Mouse (Mus musculus) spleen, postnatal 10 days (tissue): ENCODE measurements around the gene Tnfaip8l2.
"Not testable (repeated sequence)": the region's sequence is repeated elsewhere in the genome, so short reads cannot be mapped to it uniquely, and the experiment has no call there.

Experiments
- DNase-seq, 2 experiments: peaks; one replicate each; pipeline ENCODE4 v3.0.0; 2021 to 2022; ENCODE audit warnings: low spot score in 2 of 2

The Tnfaip8l2 gene

GRCm38 (mm10) chr3:95159987-95160963, 18.1 kb upstream of the Tnfaip8l2 start, which contains the start of gene Sema6c:
Sema6c (plus strand) TSS chr3:95160457.
- DNase-seq = peak; percentile 78 to 89

- DNase-seq = no peak
These were observed 17.4 kb upstream of the Tnfaip8l2 start for GRCm38 (mm10) chr3:95159511-95159986.

- DNase-seq = peak; percentile 50 to 80
These were observed 11.7 kb upstream of the Tnfaip8l2 start for GRCm38 (mm10) chr3:95153874-95154273.

- DNase-seq = no peak
These were observed 5.8 kb upstream of the Tnfaip8l2 start for GRCm38 (mm10) chr3:95147924-95148323.

GRCm38 (mm10) chr3:95142617-95143011, 454 bp upstream of the Tnfaip8l2 start:
- DNase-seq = peak; percentile 86 to 93

- peak in 1 of 2 experiments; percentile 64 for DNase-seq
These were observed 686 bp downstream of the Tnfaip8l2 start for GRCm38 (mm10) chr3:95141474-95141873.

- DNase-seq = no peak
These were observed 1.4 kb downstream of the Tnfaip8l2 start for GRCm38 (mm10) chr3:95140795-95141194.

- no peak for DNase-seq
These were observed 1.9 kb downstream of the Tnfaip8l2 start for GRCm38 (mm10) chr3:95140289-95140595.

GRCm38 (mm10) chr3:95139586-95140288, 2.4 kb downstream of the Tnfaip8l2 start:
- no peak for DNase-seq

- DNase-seq = peak in 1 of 2 experiments; percentile 34
These were observed 5.8 kb downstream of the Tnfaip8l2 start for GRCm38 (mm10) chr3:95136336-95136735.

GRCm38 (mm10) chr3:95135433-95136052, 6.6 kb downstream of the Tnfaip8l2 start:
- DNase-seq = peak in 1 of 2 experiments; percentile 14

GRCm38 (mm10) chr3:95135023-95135422, 7.1 kb downstream of the Tnfaip8l2 start:
- peak; percentile 53 to 75 for DNase-seq

GRCm38 (mm10) chr3:95134133-95134532, 8.0 kb downstream of the Tnfaip8l2 start:
- not testable (repeated sequence) for DNase-seq

GRCm38 (mm10) chr3:95133680-95134101, 8.5 kb downstream of the Tnfaip8l2 start, which contains the start of the genes Scnm1 and Lysmd1:
Scnm1 (minus strand) TSS chr3:95134011.
Lysmd1 (plus strand) TSS chr3:95134088.
- DNase-seq = peak; percentile 68 to 92

- no peak for DNase-seq
These were observed 9.0 kb downstream of the Tnfaip8l2 start for GRCm38 (mm10) chr3:95133176-95133575.

GRCm38 (mm10) chr3:95132389-95132788, 9.8 kb downstream of the Tnfaip8l2 start:
- DNase-seq = not testable (repeated sequence)

- no peak for DNase-seq
These were observed 12.1 kb downstream of the Tnfaip8l2 start for GRCm38 (mm10) chr3:95130081-95130480.

- no peak for DNase-seq
These were observed 12.9 kb downstream of the Tnfaip8l2 start for GRCm38 (mm10) chr3:95129226-95129651.

GRCm38 (mm10) chr3:95124972-95125371, 17.2 kb downstream of the Tnfaip8l2 start:
- DNase-seq = no peak

GRCm38 (mm10) chr3:95124246-95124645, 17.9 kb downstream of the Tnfaip8l2 start, which contains the start of gene Tmod4:
Tmod4 (plus strand) TSS chr3:95124476.
- no peak for DNase-seq

GRCm38 (mm10) chr3:95121580-95121979, 20.6 kb downstream of the Tnfaip8l2 start:
- no peak for DNase-seq

- DNase-seq = no peak
These were observed 24.4 kb downstream of the Tnfaip8l2 start for GRCm38 (mm10) chr3:95117751-95118150.
